Mouse (Mus musculus) liver, embryonic 14.5 days (tissue): ENCODE results near the gene Tbrg4.

Experiments
- CTCF ChIP-seq: IDR thresholded peaks from 2 replicates; pipeline ENCODE4 v1.5.1; 2016; ENCODE audit warnings: antibody characterized with exemption, low read depth, control low read depth
- EP300 ChIP-seq: IDR thresholded peaks from 2 replicates; pipeline ENCODE4 v1.6.1; 2016; ENCODE audit warnings: antibody characterized with exemption, low read depth

GRCm38 (mm10) chr11:6566496-6566895 lies 59.4 kb downstream of the Tbrg4 start:
- TF ChIP-seq CTCF, result no peak
- TF ChIP-seq EP300, result no peak
